Mouse (Mus musculus) liver, adult 2 months (tissue): ENCODE measurements around the gene Myocd.

Source experiments
- CTCF ChIP-seq: fragments of 200-500 bp; IDR thresholded peaks from 2 replicates; pipeline ENCODE4 v1.5.1; 2011; ENCODE audit warnings: low read depth, low read length, control low read depth
- POLR2A ChIP-seq: fragments of 200-500 bp; IDR thresholded peaks from 2 replicates; pipeline ENCODE4 v1.6.1; 2011; ENCODE audit warnings: low read length, control low read depth; ENCODE audit not compliant: insufficient read depth; ENCODE audit errors: extremely low read depth

- TF ChIP-seq CTCF (no peak), POLR2A (no peak)
These were observed 43.0 kb downstream of the Myocd start for GRCm38 (mm10) chr11:65226766-65227165.
